Mouse (Mus musculus) common myeloid progenitor, adult 5-6 weeks (primary cell): Measurements from ENCODE around the gene Smchd1. TPM values are rescaled to one million over a fixed set of nuclear protein-coding genes. Genes with fewer than 3 reads are reported as not detected.
A peak's percentile ranks its signal among the peaks of the same experiment; 100 is the strongest.

Experiments used
- ATAC-seq: replicated peaks from 2 replicates; pipeline ENCODE4 v1.8.0; 2016; ENCODE audit warnings: low read depth, mild to moderate bottlenecking, moderate TSS enrichment, inconsistent platforms; ENCODE audit not compliant: poor library complexity, severe bottlenecking
- total RNA-seq: library from RNA; stranded (forward); fragments of 200-1000, 187-1606 nt; gene quantifications from 2 replicates; pipeline ENCODE4 v1.2.3, GENCODE M21; 2017

Smchd1 gene
- total RNA-seq = 215 and 225 TPM in 2 replicates

DNA sequence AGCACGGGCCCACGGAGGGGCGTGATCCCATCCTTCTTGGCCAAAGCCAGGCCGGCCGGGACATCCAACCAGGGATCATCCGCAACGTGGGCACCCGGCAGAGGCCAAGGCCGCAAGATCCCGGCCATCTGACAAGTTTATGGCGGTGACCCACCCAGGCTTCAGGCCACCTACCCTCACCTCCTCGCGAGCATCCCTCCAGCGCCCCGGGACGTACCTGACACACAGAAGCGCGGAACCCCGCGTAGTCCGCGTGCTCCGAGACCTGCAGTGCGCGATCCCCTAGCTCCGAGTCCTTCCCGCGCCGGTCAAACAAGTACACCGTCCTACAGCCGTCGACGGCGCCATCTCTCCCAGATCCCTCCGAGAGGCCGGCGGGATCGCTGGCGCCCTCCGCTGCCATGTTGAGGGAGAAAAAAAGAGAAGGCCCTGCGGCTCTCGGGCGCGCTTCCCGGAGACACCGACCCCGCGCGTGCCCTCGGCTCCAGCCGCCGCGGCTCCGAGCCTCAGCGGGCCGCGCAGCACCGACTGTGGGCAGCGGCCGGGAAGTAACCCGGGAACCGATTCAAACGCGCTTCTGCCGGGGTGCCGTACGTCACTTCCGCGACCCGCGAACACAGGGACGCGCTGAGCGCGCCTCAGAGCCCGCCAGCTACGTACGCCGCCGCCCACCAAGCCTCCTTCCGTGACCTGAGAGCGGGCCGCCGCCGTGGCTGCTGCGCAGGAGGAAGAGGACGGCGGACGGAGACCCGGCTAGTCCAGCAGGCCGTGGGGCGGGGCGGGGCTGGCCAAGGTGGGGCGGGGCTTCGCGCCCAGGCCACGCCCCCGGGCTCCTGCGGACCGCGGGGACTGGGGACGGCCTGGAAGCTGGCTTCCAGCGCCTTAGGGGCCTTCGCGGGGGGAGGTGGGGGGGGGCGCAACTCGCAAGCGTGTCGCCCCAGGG, at the start of gene Smchd1:
Gene Smchd1, minus strand, starts transcription at position 582 of the 943 bp plus-strand sequence.
- peak; percentile 92 for ATAC-seq

- ATAC-seq = no peak
Measured at GRCm38 (mm10) chr17:71510297-71510696, 35.2 kb upstream of the Smchd1 start.

- ATAC-seq = no peak
Measured at GRCm38 (mm10) chr17:71506832-71507231, 31.7 kb upstream of the Smchd1 start.

DNA sequence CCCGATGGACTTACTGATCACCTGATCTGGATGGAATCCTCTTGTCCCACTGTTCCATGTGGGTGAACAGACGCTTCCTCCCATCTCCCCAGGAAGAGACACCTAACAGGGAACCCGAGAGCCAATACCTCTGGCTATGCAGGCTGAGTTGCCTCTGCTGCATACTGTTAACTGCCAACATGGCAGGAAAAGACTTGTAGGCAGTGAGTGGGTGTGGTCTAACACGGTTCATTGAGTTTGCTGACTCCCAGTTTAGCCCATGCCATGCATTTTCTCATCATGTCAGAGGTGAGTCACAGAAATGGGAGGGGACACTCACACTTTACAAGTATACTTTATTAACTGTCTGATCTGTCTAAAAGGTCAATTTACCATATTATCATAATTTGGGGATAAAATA, 20.6 kb upstream of the Smchd1 start:
- ATAC-seq = no peak

DNA sequence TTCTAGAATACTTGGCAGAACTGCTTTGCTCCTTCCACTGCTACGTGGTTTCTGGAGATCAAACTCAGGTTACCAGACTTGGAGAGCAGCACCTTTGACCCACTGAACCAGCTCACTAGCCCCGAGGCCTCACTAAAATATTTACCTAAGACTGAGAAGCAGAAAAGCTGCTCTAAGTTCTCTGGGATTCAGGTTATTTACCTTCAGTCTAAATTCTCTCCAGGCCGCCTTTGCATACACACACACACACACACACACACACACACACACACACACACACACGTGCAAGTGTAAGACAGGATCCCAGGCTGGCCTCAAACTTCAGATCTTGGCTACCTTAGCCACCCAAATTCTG, 16.2 kb upstream of the Smchd1 start:
- ATAC-seq = no peak

DNA sequence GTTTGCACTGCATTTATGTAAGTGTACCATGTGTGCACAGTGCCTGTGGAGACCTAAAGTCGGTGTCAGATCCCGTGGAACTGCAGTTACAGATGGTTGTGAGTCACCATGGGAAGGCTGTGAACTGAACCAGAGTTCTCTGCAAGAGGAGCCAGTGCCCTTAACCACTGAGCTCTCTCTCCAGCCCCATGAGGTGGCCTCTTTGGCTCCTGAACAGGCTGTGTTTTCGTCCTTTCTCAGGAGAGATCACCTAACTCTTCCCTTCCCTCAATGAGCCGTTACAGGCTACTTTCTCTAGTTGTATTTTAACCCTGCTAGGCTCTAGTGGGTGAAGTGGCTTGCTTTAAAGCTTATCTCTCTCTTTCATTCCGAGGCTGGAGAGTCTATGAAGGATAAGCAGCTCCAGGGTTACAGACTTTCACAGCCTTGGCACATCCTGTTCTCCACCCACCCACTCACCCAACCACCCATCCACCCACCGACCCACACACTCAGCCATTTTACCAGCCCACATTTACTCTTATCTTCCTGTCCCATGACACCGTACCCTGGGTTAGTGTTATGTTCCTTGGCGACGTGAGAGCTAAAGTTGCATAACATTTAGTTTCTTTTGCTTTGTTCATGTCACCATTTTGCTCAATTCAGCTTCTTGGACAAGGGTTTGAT, 15.7 kb upstream of the Smchd1 start:
- peak; percentile 46 for ATAC-seq

GRCm38 (mm10) chr17:71489703-71490461, 14.7 kb upstream of the Smchd1 start:
- ATAC-seq = peak; percentile 65

DNA sequence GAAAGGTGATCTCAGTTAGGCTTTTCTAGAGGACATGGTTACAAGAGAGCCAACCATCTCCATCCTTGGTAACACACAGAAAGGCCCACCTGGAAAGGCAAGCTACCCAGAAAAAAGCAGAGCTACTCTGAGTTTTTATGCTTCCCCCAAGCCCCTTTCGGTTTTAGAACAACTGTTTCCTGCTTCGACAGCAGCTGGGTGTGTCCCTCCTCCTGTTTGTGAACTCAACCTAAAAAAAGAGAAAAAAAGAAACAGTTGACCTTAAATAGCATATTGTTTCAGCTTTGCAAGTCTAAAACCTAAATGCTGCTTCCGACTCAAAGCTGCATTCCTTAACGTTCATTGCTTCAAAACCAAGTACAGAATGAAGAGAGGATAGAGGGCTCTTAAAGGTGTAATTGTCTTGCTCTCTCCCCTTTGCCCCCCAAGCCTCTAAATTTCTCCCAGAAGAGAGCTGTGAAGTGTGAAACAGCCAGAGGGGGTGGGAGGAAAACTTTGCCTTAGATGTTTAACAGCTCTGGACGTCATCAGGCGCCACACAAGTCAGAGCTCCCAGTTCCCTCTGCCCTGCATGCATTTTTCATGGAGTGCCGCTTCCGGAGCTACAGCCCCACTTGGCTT, 11.2 kb upstream of the Smchd1 start:
- peak; percentile 54 for ATAC-seq

DNA sequence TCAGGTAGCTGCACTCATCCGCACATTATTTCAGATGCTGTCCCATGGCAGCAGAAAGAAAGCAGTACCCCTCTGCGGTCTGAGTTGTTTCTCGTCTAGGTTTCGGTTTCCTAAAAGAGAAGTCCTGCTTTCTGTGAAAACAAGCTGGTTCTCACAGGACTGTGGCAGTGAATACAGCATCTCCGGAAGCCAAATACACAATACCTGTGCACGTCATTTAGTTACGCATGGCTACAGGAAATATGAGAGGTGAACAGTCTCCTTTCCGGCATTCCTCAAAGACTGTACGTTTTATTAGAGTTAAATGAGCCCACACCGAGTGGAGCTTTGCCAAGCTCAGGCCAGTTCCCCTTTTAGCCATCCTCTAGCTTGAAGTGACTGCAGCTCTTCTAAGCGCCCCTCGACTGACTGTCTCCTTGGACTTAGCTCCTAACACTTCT, 10.7 kb upstream of the Smchd1 start:
- ATAC-seq = peak; percentile 65

- no peak for ATAC-seq
Measured at GRCm38 (mm10) chr17:71484711-71485110, 9.6 kb upstream of the Smchd1 start.

DNA sequence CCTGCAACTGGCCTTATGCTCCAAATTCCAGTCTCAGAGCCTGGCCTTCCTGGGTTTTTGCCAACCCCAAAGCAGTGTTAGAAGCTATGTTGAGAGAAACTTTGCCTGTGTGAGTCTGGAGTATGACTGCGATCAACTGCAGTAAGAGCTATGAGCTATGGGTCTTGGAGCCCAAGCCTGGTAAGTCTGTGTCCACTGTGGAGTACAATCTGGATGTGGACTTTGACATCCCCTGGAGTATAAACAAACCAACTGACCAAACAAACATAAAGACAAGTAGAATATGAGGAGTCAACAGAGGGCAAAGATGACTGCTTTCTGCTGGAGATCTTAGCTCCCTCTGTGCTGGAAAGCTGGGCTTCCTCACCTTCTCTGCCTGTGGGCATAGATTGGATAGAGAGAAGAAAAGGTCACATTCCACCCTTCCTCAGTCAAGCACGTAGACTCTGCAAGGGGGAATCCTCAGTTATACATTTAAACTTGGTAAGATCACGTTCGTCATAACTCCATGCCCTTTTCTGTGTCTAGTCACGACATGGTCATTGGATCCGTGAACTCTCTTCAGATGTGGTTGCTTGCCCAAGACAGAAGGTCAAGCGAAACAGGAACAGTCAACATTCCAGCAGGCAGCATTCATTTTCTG, 8.4 kb upstream of the Smchd1 start:
- no peak for ATAC-seq

DNA sequence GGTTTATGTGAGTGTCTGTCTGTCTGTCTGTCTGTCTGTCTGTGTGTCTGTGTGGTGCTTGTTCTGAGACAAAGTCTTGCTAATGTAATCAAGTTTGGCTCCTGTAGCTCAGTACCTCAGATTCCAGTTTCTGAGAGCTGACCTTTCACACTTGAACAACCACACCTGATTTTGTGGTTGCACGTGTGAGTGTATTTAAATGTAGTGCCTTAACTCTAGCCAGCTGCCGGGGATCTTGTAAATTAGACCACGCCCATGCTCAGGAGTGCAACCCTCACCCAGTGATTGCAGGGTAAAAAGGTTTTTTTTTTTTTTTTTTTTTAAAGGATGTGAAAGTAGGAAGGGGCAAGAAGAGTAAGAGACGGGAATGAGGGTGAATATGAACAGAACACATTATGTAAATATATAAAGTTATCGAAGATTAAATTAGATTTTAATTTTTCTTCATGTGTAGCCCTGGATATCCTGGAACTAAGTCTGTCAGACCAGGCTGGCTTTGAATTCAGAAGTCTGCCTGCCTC, 4.3 kb upstream of the Smchd1 start:
- no peak; the same call in 1 of the 2 replicates for ATAC-seq

DNA sequence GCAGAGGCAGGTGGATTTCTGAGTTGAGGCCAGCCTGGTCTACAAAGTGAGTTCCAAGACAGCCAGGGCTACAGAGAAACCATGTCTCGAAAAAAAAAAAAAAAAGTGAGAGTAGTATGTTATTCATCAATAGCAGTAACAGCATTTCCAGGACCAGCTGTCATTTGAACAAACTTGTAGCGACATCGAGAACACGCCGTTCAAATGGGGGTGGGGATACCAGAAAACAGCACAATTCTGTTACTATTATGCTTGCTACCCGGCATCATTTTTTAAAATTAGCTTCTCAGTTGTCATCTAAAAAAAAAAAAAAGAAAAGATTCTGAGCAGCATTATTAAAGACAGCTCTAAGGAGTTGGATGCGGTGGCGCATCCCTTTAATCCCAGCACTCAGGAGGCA, 2.3 kb upstream of the Smchd1 start:
- no peak for ATAC-seq

DNA sequence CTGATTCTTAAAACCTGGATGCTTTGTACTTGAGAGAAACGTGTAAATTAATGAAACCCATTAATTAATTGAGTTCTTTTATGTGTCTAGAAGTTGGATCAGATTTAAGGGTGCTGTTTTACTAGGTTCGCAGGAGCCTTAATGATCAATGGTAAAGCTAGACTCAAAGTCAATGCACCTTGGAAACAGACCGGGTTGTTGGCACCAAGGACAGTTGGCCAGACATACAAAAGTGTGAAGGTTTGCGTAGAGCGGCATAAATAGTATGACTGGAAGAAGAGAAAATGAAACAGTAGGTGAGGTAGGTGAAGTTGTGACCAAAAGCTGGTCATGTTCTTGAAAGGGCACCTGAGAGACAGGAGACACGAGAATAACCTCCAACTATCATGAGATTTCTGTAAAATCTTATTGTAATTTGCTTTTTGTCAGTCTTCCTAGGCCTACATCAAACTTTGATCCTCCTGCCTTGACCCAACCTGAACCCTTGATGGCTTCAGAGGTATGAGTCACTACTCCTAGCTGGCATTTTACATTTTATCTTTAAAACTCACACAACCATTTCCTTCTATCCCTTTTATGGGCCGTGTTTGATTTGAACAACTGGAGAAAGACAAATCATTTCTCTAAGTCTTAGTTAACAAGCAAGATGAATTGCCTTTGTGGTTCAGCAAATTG, 1.3 kb upstream of the Smchd1 start:
- no peak for ATAC-seq

DNA sequence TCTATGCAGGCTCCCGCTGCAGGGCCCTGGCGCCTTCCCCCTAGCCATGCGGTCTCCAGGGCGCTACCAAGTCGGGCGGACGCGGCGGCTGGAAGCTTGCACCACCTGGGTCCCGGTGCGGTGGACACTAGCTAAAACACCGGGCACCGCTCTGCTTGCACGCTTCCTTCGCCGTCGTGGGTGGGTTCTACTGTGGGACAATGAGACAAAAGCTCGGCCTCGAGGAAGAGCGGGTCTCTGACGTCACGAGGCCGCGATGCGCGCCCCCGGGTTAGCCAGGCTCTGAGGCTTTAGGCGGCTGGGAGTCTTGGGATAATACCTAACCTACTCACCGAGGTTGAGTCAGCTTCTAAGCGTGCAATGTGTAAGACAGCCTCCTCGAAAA, 554 bp upstream of the Smchd1 start:
- ATAC-seq = peak; percentile 38

GRCm38 (mm10) chr17:71474128-71474527, 1.0 kb downstream of the Smchd1 start:
- ATAC-seq = no peak

DNA sequence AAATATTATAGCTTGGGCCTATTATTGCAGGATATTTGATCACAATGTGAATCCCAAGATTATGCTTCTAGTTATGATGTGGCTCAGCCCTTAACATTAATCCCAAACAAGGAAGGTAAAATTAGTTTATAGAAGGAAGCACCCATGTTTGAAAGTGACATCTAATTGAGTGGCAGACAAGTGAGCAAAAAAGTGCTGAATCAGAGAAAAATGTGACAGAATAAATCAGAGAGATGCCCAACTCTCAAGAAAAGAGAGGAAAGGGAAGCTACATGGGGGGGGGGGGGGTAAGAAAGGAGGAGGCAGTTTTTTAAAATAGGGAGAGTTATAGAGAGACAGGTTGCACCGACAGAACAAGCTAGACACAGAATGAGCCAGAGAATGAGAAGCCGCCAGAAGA, 3.9 kb downstream of the Smchd1 start:
- ATAC-seq = no peak

DNA sequence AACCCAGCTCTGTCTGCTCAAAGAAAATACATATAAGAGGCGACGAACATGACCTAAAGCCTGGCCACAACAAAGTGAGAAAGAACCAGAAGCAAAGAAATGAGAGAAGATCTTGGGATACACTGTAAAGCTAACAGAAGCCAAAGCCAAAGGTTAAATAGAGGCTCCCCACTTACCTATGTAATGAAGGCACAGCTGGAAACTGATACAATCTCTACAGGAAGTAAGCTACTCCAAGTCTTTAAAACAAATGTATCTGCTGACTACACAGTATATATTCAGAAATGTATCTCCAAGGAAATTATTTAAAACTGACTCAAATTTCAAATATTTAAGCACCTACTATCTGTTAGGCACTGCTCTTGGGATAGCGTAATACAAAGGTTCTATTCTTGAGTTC, 14.8 kb downstream of the Smchd1 start:
- ATAC-seq = no peak

DNA sequence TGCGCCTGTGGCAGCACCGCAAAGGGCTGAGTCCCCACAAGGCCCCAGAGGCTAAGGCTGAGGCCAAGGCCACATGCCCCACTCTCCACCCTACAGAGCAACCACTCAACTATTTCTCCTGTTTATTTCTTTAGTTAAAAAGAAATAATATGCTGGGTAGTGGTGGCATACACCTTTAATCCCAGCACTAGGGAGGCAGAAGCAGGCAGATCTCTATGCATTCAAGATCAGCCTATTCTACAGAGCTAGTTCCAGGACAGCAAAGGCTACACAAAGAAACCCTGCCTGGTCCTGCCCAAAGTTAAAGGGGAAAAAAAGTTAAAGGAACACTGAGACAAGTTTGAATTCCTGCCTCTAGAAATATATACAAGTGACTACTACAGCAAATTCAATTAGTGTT, 15.3 kb downstream of the Smchd1 start, which contains the start of gene Gm4707:
Gene Gm4707, minus strand, starts transcription at position 101 of the 400 bp plus-strand sequence.
- ATAC-seq = no peak
